Mouse (Mus musculus): ENCODE results near the gene Vmp1. TPM values are rescaled to one million over a fixed set of nuclear protein-coding genes. Genes with fewer than 3 reads are reported as not detected.

The Vmp1 gene
- polyA plus RNA-seq, 1 experiment from 2014 or later = 162 TPM

GRCm38 (mm10) chr11:86627649-86628048 lies 56.0 kb downstream of the Vmp1 start:
- no peak overlapping the region for H3K4me3 ChIP-seq (ENCODE audit: low read depth, low read length)
- no peak for DNase-seq (ENCODE audit: low spot score)
- no peaks in the 10 kb centered on the region for H3K36me3 ChIP-seq (ENCODE audit: control insufficient read depth, insufficient read depth, low read length)
- TF ChIP-seq EP300 (optimal IDR thresholded peaks at IDR 0.05) (no peak), CTCF (IDR thresholded peaks at IDR 0.05; ENCODE audit: low read depth) (peak; percentile 40)
- H3K9ac ChIP-seq (ENCODE audit: low read length) = no peak overlapping the region
- H3K9me3 ChIP-seq (ENCODE audit: control insufficient read depth, low read length) = no peaks in the 10 kb centered on the region
- H3K27me3 ChIP-seq (ENCODE audit: control insufficient read depth, insufficient read depth, low read length) = no peaks in the 10 kb centered on the region
- ATAC-seq (ENCODE audit: low FRiP score, low TSS enrichment) = no peak
- no peak overlapping the region for H3K4me2 ChIP-seq (replicated peaks; ENCODE audit: low read depth)
- H3K4me1 ChIP-seq (replicated peaks; ENCODE audit: control insufficient read depth, insufficient read depth) = no peaks in the 10 kb centered on the region
- H3K27ac ChIP-seq (replicated peaks) = no peak overlapping the region

GRCm38 (mm10) chr11:86626714-86627113 lies 56.9 kb downstream of the Vmp1 start:
- Histone ChIP-seq H3K36me3 (ENCODE audit: control insufficient read depth, insufficient read depth, low read length) (no peaks in the 10 kb centered on the region), H3K27ac (replicated peaks) (no peak overlapping the region), H3K27me3 (ENCODE audit: control insufficient read depth, insufficient read depth, low read length) (no peaks in the 10 kb centered on the region), H3K4me3 (ENCODE audit: low read depth, low read length) (no peak overlapping the region), H3K9me3 (ENCODE audit: control insufficient read depth, low read length) (no peaks in the 10 kb centered on the region), H3K4me2 (replicated peaks; ENCODE audit: low read depth) (no peak overlapping the region), H3K9ac (ENCODE audit: low read length) (no peak overlapping the region), H3K4me1 (replicated peaks; ENCODE audit: control insufficient read depth, insufficient read depth) (no peaks in the 10 kb centered on the region)
- no peak for TF ChIP-seq CTCF (IDR thresholded peaks at IDR 0.05; ENCODE audit: low read depth)
- no peak for TF ChIP-seq EP300 (optimal IDR thresholded peaks at IDR 0.05)
- no peak for DNase-seq (ENCODE audit: low spot score)
- WGBS = 61% methylated on average over 4 of the region's 4 CpGs
- no peak for ATAC-seq (ENCODE audit: low FRiP score, low TSS enrichment)

- Histone ChIP-seq H3K9me3 (ENCODE audit: control insufficient read depth, low read length) (no peaks in the 10 kb centered on the region), H3K4me1 (replicated peaks; ENCODE audit: control insufficient read depth, insufficient read depth) (no peaks in the 10 kb centered on the region), H3K4me2 (replicated peaks; ENCODE audit: low read depth) (no peak overlapping the region), H3K36me3 (ENCODE audit: control insufficient read depth, insufficient read depth, low read length) (no peaks in the 10 kb centered on the region), H3K4me3 (ENCODE audit: low read depth, low read length) (no peak overlapping the region), H3K27me3 (ENCODE audit: control insufficient read depth, insufficient read depth, low read length) (no peaks in the 10 kb centered on the region), H3K27ac (replicated peaks) (peak overlapping the region; percentile 66), H3K9ac (ENCODE audit: low read length) (no peak overlapping the region)
- WGBS = 32% methylated on average over 5 of the region's 5 CpGs
- peak; percentile 79 for ATAC-seq (ENCODE audit: low FRiP score, low TSS enrichment)
- no peak for TF ChIP-seq CTCF (IDR thresholded peaks at IDR 0.05; ENCODE audit: low read depth)
- no peak for TF ChIP-seq EP300 (optimal IDR thresholded peaks at IDR 0.05)
- peak; percentile 39 for DNase-seq (ENCODE audit: low spot score)
Observed at GRCm38 (mm10) chr11:86624237-86624941, 59.2 kb downstream of the Vmp1 start.

- DNase-seq (ENCODE audit: low spot score) (no peak), ATAC-seq (ENCODE audit: low FRiP score, low TSS enrichment) (no peak)
- no peak for TF ChIP-seq EP300 (optimal IDR thresholded peaks at IDR 0.05)
- TF ChIP-seq CTCF (IDR thresholded peaks at IDR 0.05; ENCODE audit: low read depth) = no peak
- H3K4me1 ChIP-seq (replicated peaks; ENCODE audit: control insufficient read depth, insufficient read depth) = no peaks in the 10 kb centered on the region
- no peaks in the 10 kb centered on the region for H3K9me3 ChIP-seq (ENCODE audit: control insufficient read depth, low read length)
- no peak overlapping the region for H3K4me2 ChIP-seq (replicated peaks; ENCODE audit: low read depth)
- no peaks in the 10 kb centered on the region for H3K27me3 ChIP-seq (ENCODE audit: control insufficient read depth, insufficient read depth, low read length)
- peak overlapping the region; percentile 66 for H3K27ac ChIP-seq (replicated peaks)
- 91% methylated on average over 1 of the region's 1 CpGs for WGBS
- H3K36me3 ChIP-seq (ENCODE audit: control insufficient read depth, insufficient read depth, low read length) = no peaks in the 10 kb centered on the region
- H3K9ac ChIP-seq (ENCODE audit: low read length) = no peak overlapping the region
- H3K4me3 ChIP-seq (ENCODE audit: low read depth, low read length) = no peak overlapping the region
Observed at GRCm38 (mm10) chr11:86623402-86624010, 60.1 kb downstream of the Vmp1 start.

GRCm38 (mm10) chr11:86622191-86622912 lies 61.3 kb downstream of the Vmp1 start:
- Histone ChIP-seq H3K4me1 (replicated peaks; ENCODE audit: control insufficient read depth, insufficient read depth) (no peaks in the 10 kb centered on the region), H3K27me3 (ENCODE audit: control insufficient read depth, insufficient read depth, low read length) (no peaks in the 10 kb centered on the region), H3K27ac (replicated peaks) (no peak overlapping the region), H3K9ac (ENCODE audit: low read length) (no peak overlapping the region), H3K4me3 (ENCODE audit: low read depth, low read length) (no peak overlapping the region), H3K9me3 (ENCODE audit: control insufficient read depth, low read length) (no peaks in the 10 kb centered on the region), H3K4me2 (replicated peaks; ENCODE audit: low read depth) (no peak overlapping the region), H3K36me3 (ENCODE audit: control insufficient read depth, insufficient read depth, low read length) (no peaks in the 10 kb centered on the region)
- ATAC-seq (ENCODE audit: low FRiP score, low TSS enrichment) (no peak), DNase-seq (ENCODE audit: low spot score) (no peak)
- 81% methylated on average over 1 of the region's 1 CpGs for WGBS
- no peak for TF ChIP-seq EP300 (optimal IDR thresholded peaks at IDR 0.05)
- no peak for TF ChIP-seq CTCF (IDR thresholded peaks at IDR 0.05; ENCODE audit: low read depth)

GRCm38 (mm10) chr11:86621139-86621538 lies 62.5 kb downstream of the Vmp1 start:
- Histone ChIP-seq H3K9me3 (ENCODE audit: control insufficient read depth, low read length) (no peaks in the 10 kb centered on the region), H3K36me3 (ENCODE audit: control insufficient read depth, insufficient read depth, low read length) (no peaks in the 10 kb centered on the region), H3K27me3 (ENCODE audit: control insufficient read depth, insufficient read depth, low read length) (no peaks in the 10 kb centered on the region), H3K9ac (ENCODE audit: low read length) (no peak overlapping the region), H3K27ac (replicated peaks) (no peak overlapping the region), H3K4me2 (replicated peaks; ENCODE audit: low read depth) (no peak overlapping the region), H3K4me3 (ENCODE audit: low read depth, low read length) (no peak overlapping the region), H3K4me1 (replicated peaks; ENCODE audit: control insufficient read depth, insufficient read depth) (no peaks in the 10 kb centered on the region)
- ATAC-seq (ENCODE audit: low FRiP score, low TSS enrichment) (peak; percentile 42; the same call in 1 of the 2 replicates), DNase-seq (ENCODE audit: low spot score) (no peak)
- 94% methylated on average over 13 of the region's 13 CpGs for WGBS
- no peak for TF ChIP-seq CTCF (IDR thresholded peaks at IDR 0.05; ENCODE audit: low read depth)
- TF ChIP-seq EP300 (optimal IDR thresholded peaks at IDR 0.05) = no peak

Data from stomach, postnatal 0 days (tissue).